Mouse (Mus musculus): ENCODE results near the gene Kars.

GRCm38 (mm10) chr8:111968541-111968940, 42.6 kb downstream of the Kars start:
- no peak for TF ChIP-seq CTCF (IDR thresholded peaks at IDR 0.05 in 2 of 3, conservative IDR thresholded peaks at IDR 0.05 in 1 of 3; ENCODE audit: control insufficient read depth in 1 of 3, insufficient read depth in 1 of 3, low read depth in 2 of 3, low read length in 3 of 3, poor library complexity in 1 of 3, severe bottlenecking in 1 of 3)
- no peak for TF ChIP-seq MAX (IDR thresholded peaks at IDR 0.05; ENCODE audit: low read length)
- TF ChIP-seq POLR2A (IDR thresholded peaks at IDR 0.05; ENCODE audit: control insufficient read depth in 1 of 2, insufficient read depth in 1 of 2, low read depth in 1 of 2, low read length in 2 of 2, poor library complexity in 1 of 2): no peak
- TF ChIP-seq RAD21 (IDR thresholded peaks at IDR 0.05; ENCODE audit: low read depth, low read length): no peak
- no peak for TF ChIP-seq RCOR1 (IDR thresholded peaks at IDR 0.05; ENCODE audit: low read depth, low read length)
- no peak for TF ChIP-seq USF1 (IDR thresholded peaks at IDR 0.05; ENCODE audit: low read depth, low read length)
- no peak for TF ChIP-seq HCFC1 (IDR thresholded peaks at IDR 0.05; ENCODE audit: low read depth, low read length)
- TF ChIP-seq ETS1 (IDR thresholded peaks at IDR 0.05; ENCODE audit: low read depth, low read length): no peak
- no peak for TF ChIP-seq POLR2AphosphoS2 (IDR thresholded peaks at IDR 0.05; ENCODE audit: low read length)
- no peak for TF ChIP-seq JUND (IDR thresholded peaks at IDR 0.05; ENCODE audit: low read depth, low read length)
